Mouse (Mus musculus): ENCODE data around the gene Hist2h2aa1. TPM values are rescaled to one million over a fixed set of nuclear protein-coding genes. Genes with fewer than 3 reads are reported as not detected.

Gene Hist2h2aa1
- polyA plus RNA-seq, 1 experiment = not detected

GRCm38 (mm10) chr3:96255926-96256593 lies 10.8 kb downstream of the Hist2h2aa1 start:
- no peaks in the 10 kb centered on the region for H3K79me2 ChIP-seq (ENCODE audit: control insufficient read depth, insufficient read depth)
- no peak overlapping the region for H3ac ChIP-seq (ENCODE audit: control insufficient read depth, insufficient read length, low read depth)
- H3K36me3 ChIP-seq (ENCODE audit: control insufficient read depth, insufficient read depth) = no peaks in the 10 kb centered on the region
- no peak overlapping the region for H3K4me3 ChIP-seq (ENCODE audit: insufficient read depth, poor library complexity, severe bottlenecking)
- no peaks in the 10 kb centered on the region for H3K79me3 ChIP-seq (ENCODE audit: low read depth)
- TF ChIP-seq USF1 (IDR thresholded peaks at IDR 0.05; ENCODE audit: low read depth) (no peak), MYOG (IDR thresholded peaks at IDR 0.05; ENCODE audit: control insufficient read depth, extremely low read depth, insufficient read length) (no peak), CEBPB (IDR thresholded peaks at IDR 0.05; ENCODE audit: low read depth) (no peak), FOSL1 (IDR thresholded peaks at IDR 0.05; ENCODE audit: insufficient read depth, low read length, poor library complexity, severe bottlenecking) (no peak), MAX (IDR thresholded peaks at IDR 0.05) (no peak), MYOD1 (IDR thresholded peaks at IDR 0.05; ENCODE audit: control insufficient read depth, insufficient read length, low read depth) (no peak), CTCF (IDR thresholded peaks at IDR 0.05; ENCODE audit: control insufficient read depth, insufficient read depth, insufficient read length) (no peak)
- H3K27me3 ChIP-seq (ENCODE audit: control insufficient read depth, insufficient read depth, insufficient read length) = no peaks in the 10 kb centered on the region

- no peaks in the 10 kb centered on the region for H3K79me3 ChIP-seq (ENCODE audit: low read depth)
- no peak overlapping the region for H3K4me3 ChIP-seq (ENCODE audit: insufficient read depth, poor library complexity, severe bottlenecking)
- H3K27me3 ChIP-seq (ENCODE audit: control insufficient read depth, insufficient read depth, insufficient read length) = no peaks in the 10 kb centered on the region
- H3ac ChIP-seq (ENCODE audit: control insufficient read depth, insufficient read length, low read depth) = no peak overlapping the region
- H3K79me2 ChIP-seq (ENCODE audit: control insufficient read depth, insufficient read depth) = no peaks in the 10 kb centered on the region
- no peak for TF ChIP-seq MAX (IDR thresholded peaks at IDR 0.05)
- TF ChIP-seq MYOD1 (IDR thresholded peaks at IDR 0.05; ENCODE audit: control insufficient read depth, insufficient read length, low read depth) = no peak
- no peak for TF ChIP-seq FOSL1 (IDR thresholded peaks at IDR 0.05; ENCODE audit: insufficient read depth, low read length, poor library complexity, severe bottlenecking)
- TF ChIP-seq MYOG (IDR thresholded peaks at IDR 0.05; ENCODE audit: control insufficient read depth, extremely low read depth, insufficient read length) = no peak
- TF ChIP-seq CTCF (IDR thresholded peaks at IDR 0.05; ENCODE audit: control insufficient read depth, insufficient read depth, insufficient read length) = no peak
- no peaks in the 10 kb centered on the region for H3K36me3 ChIP-seq (ENCODE audit: control insufficient read depth, insufficient read depth)
Observed at GRCm38 (mm10) chr3:96257190-96257589, 11.9 kb downstream of the Hist2h2aa1 start.

GRCm38 (mm10) chr3:96260220-96260619 lies 14.9 kb downstream of the Hist2h2aa1 start:
- Histone ChIP-seq H3K36me3 (ENCODE audit: control insufficient read depth, insufficient read depth) (no peaks in the 10 kb centered on the region), H3K27me3 (ENCODE audit: control insufficient read depth, insufficient read depth, insufficient read length) (no peaks in the 10 kb centered on the region), H3ac (ENCODE audit: control insufficient read depth, insufficient read length, low read depth) (no peak overlapping the region), H3K79me2 (ENCODE audit: control insufficient read depth, insufficient read depth) (no peaks in the 10 kb centered on the region), H3K79me3 (ENCODE audit: low read depth) (no peaks in the 10 kb centered on the region), H3K4me3 (ENCODE audit: insufficient read depth, poor library complexity, severe bottlenecking) (no peak overlapping the region)
- TF ChIP-seq MYOD1 (IDR thresholded peaks at IDR 0.05; ENCODE audit: control insufficient read depth, insufficient read length, low read depth) = no peak
- TF ChIP-seq MYOG (IDR thresholded peaks at IDR 0.05; ENCODE audit: control insufficient read depth, extremely low read depth, insufficient read length) = no peak
- no peak for TF ChIP-seq CTCF (IDR thresholded peaks at IDR 0.05; ENCODE audit: control insufficient read depth, insufficient read depth, insufficient read length)
- no peak for TF ChIP-seq USF1 (IDR thresholded peaks at IDR 0.05; ENCODE audit: low read depth)
- no peak for TF ChIP-seq CEBPB (IDR thresholded peaks at IDR 0.05; ENCODE audit: low read depth)
- TF ChIP-seq MAX (IDR thresholded peaks at IDR 0.05) = no peak
- no peak for TF ChIP-seq FOSL1 (IDR thresholded peaks at IDR 0.05; ENCODE audit: insufficient read depth, low read length, poor library complexity, severe bottlenecking)

GRCm38 (mm10) chr3:96261623-96262022 lies 16.3 kb downstream of the Hist2h2aa1 start:
- Histone ChIP-seq H3K79me3 (ENCODE audit: low read depth) (no peaks in the 10 kb centered on the region), H3K36me3 (ENCODE audit: control insufficient read depth, insufficient read depth) (no peaks in the 10 kb centered on the region), H3K79me2 (ENCODE audit: control insufficient read depth, insufficient read depth) (no peaks in the 10 kb centered on the region), H3K27me3 (ENCODE audit: control insufficient read depth, insufficient read depth, insufficient read length) (no peaks in the 10 kb centered on the region), H3ac (ENCODE audit: control insufficient read depth, insufficient read length, low read depth) (peak overlapping the region; percentile 69), H3K4me3 (ENCODE audit: insufficient read depth, poor library complexity, severe bottlenecking) (peak overlapping the region; percentile 8)
- no peak for TF ChIP-seq MYOD1 (IDR thresholded peaks at IDR 0.05; ENCODE audit: control insufficient read depth, insufficient read length, low read depth)
- TF ChIP-seq USF1 (IDR thresholded peaks at IDR 0.05; ENCODE audit: low read depth) = no peak
- no peak for TF ChIP-seq FOSL1 (IDR thresholded peaks at IDR 0.05; ENCODE audit: insufficient read depth, low read length, poor library complexity, severe bottlenecking)
- TF ChIP-seq CEBPB (IDR thresholded peaks at IDR 0.05; ENCODE audit: low read depth) = no peak
- TF ChIP-seq MAX (IDR thresholded peaks at IDR 0.05) = no peak
- TF ChIP-seq CTCF (IDR thresholded peaks at IDR 0.05; ENCODE audit: control insufficient read depth, insufficient read depth, insufficient read length) = no peak

GRCm38 (mm10) chr3:96262216-96262875 lies 17.0 kb downstream of the Hist2h2aa1 start:
- Histone ChIP-seq H3ac (ENCODE audit: control insufficient read depth, insufficient read length, low read depth) (peak overlapping the region; percentile 69), H3K4me3 (ENCODE audit: insufficient read depth, poor library complexity, severe bottlenecking) (peak overlapping the region; percentile 34), H3K36me3 (ENCODE audit: control insufficient read depth, insufficient read depth) (no peaks in the 10 kb centered on the region), H3K79me3 (ENCODE audit: low read depth) (no peaks in the 10 kb centered on the region), H3K79me2 (ENCODE audit: control insufficient read depth, insufficient read depth) (no peaks in the 10 kb centered on the region), H3K27me3 (ENCODE audit: control insufficient read depth, insufficient read depth, insufficient read length) (no peaks in the 10 kb centered on the region)
- TF ChIP-seq USF1 (IDR thresholded peaks at IDR 0.05; ENCODE audit: low read depth) (peak; percentile 50), MAX (IDR thresholded peaks at IDR 0.05) (peak; percentile 90), CTCF (IDR thresholded peaks at IDR 0.05; ENCODE audit: control insufficient read depth, insufficient read depth, insufficient read length) (no peak)

Measured in C2C12 (cell line).